ENCODE assay signal across 28 mouse cellular contexts in the genomic region with DNA sequence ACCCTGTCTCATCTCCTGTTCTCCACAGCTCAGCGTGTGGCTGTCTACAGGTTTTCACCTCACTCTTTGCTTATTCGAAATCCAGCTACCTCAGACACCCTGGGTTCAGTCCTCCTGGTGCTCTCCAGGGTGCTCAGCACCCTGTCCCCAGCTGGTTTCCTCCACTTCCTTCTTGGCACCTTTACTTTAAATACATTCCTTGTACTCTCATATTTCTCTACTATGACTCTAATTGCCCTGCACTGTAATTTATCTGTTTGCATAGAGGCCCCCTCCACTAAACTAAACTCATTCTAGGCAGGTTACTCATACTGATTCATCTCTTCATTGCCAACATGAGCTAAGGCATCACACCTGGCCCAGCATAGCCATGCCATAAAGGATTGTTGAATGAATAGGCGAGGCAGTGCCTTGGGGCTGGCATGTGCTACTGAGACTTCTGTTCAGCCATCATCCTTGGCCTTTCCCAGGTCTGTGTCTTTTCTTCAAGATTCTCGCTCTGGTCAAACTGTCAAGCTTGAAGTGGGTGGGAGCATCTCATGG. TPM values are rescaled to one million over a fixed set of nuclear protein-coding genes. Genes with fewer than 3 reads are reported as not detected.
DNase-seq lines count a peak whose midpoint lies in the region; ATAC-seq and TF ChIP-seq lines count a peak whose summit lies in the region.
"Had no signal": no experiment of that assay in that cellular context is flagged by ENCODE, and none has a peak within 500 bp of the region (broad histone marks: within the 10 kb centered on the region; RNA-seq: fewer than 3 reads in every experiment).

No protein-coding gene starts in this region.

- no peak for TF ChIP-seq RAD21 in MEL (IDR thresholded peaks at IDR 0.05; ENCODE audit: low read depth, low read length)

- no peaks in the 10 kb centered on the region for H3K9me3 ChIP-seq in MEL (replicated peaks; ENCODE audit: insufficient read depth, low read length)
- no peaks in the 10 kb centered on the region for H3K9me3 ChIP-seq in intestine, embryonic 15.5 days
- H3K9me3 ChIP-seq in intestine, postnatal 0 days (ENCODE audit: control insufficient read depth) = no peaks in the 10 kb centered on the region
- H3K9me3 ChIP-seq in embryonic facial prominence, embryonic 10.5 days = 0 out of 2 replicates have a peak, but pooled peaks cover 5% of the 10 kb centered on the region
- H3K9me3 ChIP-seq: embryonic facial prominence, embryonic 13.5 days; embryonic facial prominence, embryonic 15.5 days; forebrain, embryonic 10.5 days; forebrain, embryonic 12.5 days had no signal

- TF ChIP-seq CTCF in C2C12 (IDR thresholded peaks at IDR 0.05; ENCODE audit: control insufficient read depth, insufficient read depth, insufficient read length) (no peak), MEL (IDR thresholded peaks at IDR 0.05 in 2 of 3, conservative IDR thresholded peaks at IDR 0.05 in 1 of 3; ENCODE audit: control insufficient read depth in 1 of 3, insufficient read depth in 1 of 3, low read depth in 2 of 3, low read length in 3 of 3, poor library complexity in 1 of 3, severe bottlenecking in 1 of 3) (no peak)
- no peak for TF ChIP-seq CTCF in intestine, postnatal 0 days (IDR thresholded peaks at IDR 0.05; ENCODE audit: low read depth)

- no peaks in the 10 kb centered on the region for H3K79me2 ChIP-seq in C2C12 (ENCODE audit: control insufficient read depth, insufficient read depth)
- H3K79me2 ChIP-seq in MEL (ENCODE audit: control insufficient read depth, insufficient read depth, low read length, poor library complexity) = no peaks in the 10 kb centered on the region

- DNase-seq in MEL (ENCODE audit: low read depth, low spot score) = no peak
- no peak for DNase-seq in cerebellum, postnatal 4 days (ENCODE audit: low spot score in 2 of 2)
- DNase-seq in embryonic facial prominence, embryonic 10.5 days (ENCODE audit: low spot score) = no peak
- DNase-seq in lung, postnatal 25 days (ENCODE audit: low spot score) = no peak
- no peak for DNase-seq in right cerebral cortex, postnatal 14 days
- DNase-seq: adrenal gland, adult 2 months; adrenal gland, postnatal 10 days; adrenal gland, postnatal 25 days; cerebellum, adult 11 months; cerebellum, adult 18-20 months; cerebellum, adult 8-10 months; cerebellum, adult 9-11 months; cerebellum, postnatal 14 days; cerebellum, postnatal 36 days had no signal

- H3K4me3 ChIP-seq in C2C12 (ENCODE audit: insufficient read depth, poor library complexity, severe bottlenecking) (no peak overlapping the region), MEL (ENCODE audit: control insufficient read depth in 1 of 2, insufficient read depth in 1 of 2, low read depth in 2 of 2, low read length in 2 of 2) (no peak overlapping the region)
- no peak overlapping the region for H3K4me3 ChIP-seq in intestine, embryonic 15.5 days (replicated peaks)
- H3K4me3 ChIP-seq in intestine, postnatal 0 days (ENCODE audit: low read depth, low read length) = no peak overlapping the region
- no peak overlapping the region for H3K4me3 ChIP-seq in embryonic facial prominence, embryonic 10.5 days
- H3K4me3 ChIP-seq: embryonic facial prominence, embryonic 13.5 days; embryonic facial prominence, embryonic 15.5 days; erythroblast, embryonic 14.5 days; forebrain, embryonic 10.5 days; forebrain, embryonic 12.5 days had no signal

- H3K27me3 ChIP-seq in C2C12 (ENCODE audit: control insufficient read depth, insufficient read depth, insufficient read length) (no peaks in the 10 kb centered on the region), MEL (ENCODE audit: control insufficient read depth in 1 of 2, insufficient read depth in 2 of 2, low read length in 2 of 2) (no peaks in the 10 kb centered on the region)
- H3K27me3 ChIP-seq in intestine, embryonic 15.5 days (replicated peaks) = no peaks in the 10 kb centered on the region
- peaks cover 10% of the 10 kb centered on the region; the same call in 1 of the 2 replicates for H3K27me3 ChIP-seq in intestine, postnatal 0 days (replicated peaks; ENCODE audit: control insufficient read depth, insufficient read depth, low read length)
- no peaks in the 10 kb centered on the region for H3K27me3 ChIP-seq in embryonic facial prominence, embryonic 10.5 days (replicated peaks; ENCODE audit: low read depth, poor library complexity, severe bottlenecking)
- H3K27me3 ChIP-seq: CH12.LX; embryonic facial prominence, embryonic 13.5 days; embryonic facial prominence, embryonic 15.5 days; forebrain, embryonic 12.5 days had no signal

- H3ac ChIP-seq in C2C12 (ENCODE audit: control insufficient read depth, insufficient read length, low read depth) = no peak overlapping the region

- no peak overlapping the region for H3K4me2 ChIP-seq in intestine, embryonic 15.5 days (replicated peaks)
- H3K4me2 ChIP-seq in intestine, postnatal 0 days (replicated peaks; ENCODE audit: low read depth) = no peak overlapping the region
- H3K4me2 ChIP-seq: embryonic facial prominence, embryonic 13.5 days; embryonic facial prominence, embryonic 15.5 days; forebrain, embryonic 12.5 days had no signal

- peak; percentile 90 for ATAC-seq in intestine, embryonic 15.5 days
- ATAC-seq in intestine, postnatal 0 days = peak; percentile 89
- ATAC-seq: CD4-positive, CD25-positive, alpha-beta regulatory T cell, adult 4 months; forebrain, embryonic 14.5 days; forebrain, embryonic 16.5 days had no signal

- WGBS in intestine, embryonic 15.5 days = 66% methylated on average over 4 of the region's 4 CpGs
- 37% methylated on average over 4 of the region's 4 CpGs for WGBS in intestine, postnatal 0 days
- 72% methylated on average over 4 of the region's 4 CpGs for WGBS in embryonic facial prominence, embryonic 10.5 days

- no peak overlapping the region for H3K27ac ChIP-seq in MEL (ENCODE audit: control insufficient read depth, low read depth, low read length)
- H3K27ac ChIP-seq in intestine, embryonic 15.5 days = no peak overlapping the region
- H3K27ac ChIP-seq in intestine, postnatal 0 days (ENCODE audit: low read depth, low read length) = no peak overlapping the region
- H3K27ac ChIP-seq in embryonic facial prominence, embryonic 10.5 days (replicated peaks) = no peak overlapping the region
- H3K27ac ChIP-seq: embryonic facial prominence, embryonic 13.5 days; embryonic facial prominence, embryonic 15.5 days; forebrain, embryonic 10.5 days; forebrain, embryonic 12.5 days had no signal

- H3K9ac ChIP-seq in MEL (ENCODE audit: control insufficient read depth, low read depth, low read length, poor library complexity, severe bottlenecking) = no peak overlapping the region
- H3K9ac ChIP-seq in intestine, embryonic 15.5 days = no peak overlapping the region
- no peak overlapping the region for H3K9ac ChIP-seq in intestine, postnatal 0 days (ENCODE audit: low read depth, low read length)
- H3K9ac ChIP-seq: embryonic facial prominence, embryonic 13.5 days; embryonic facial prominence, embryonic 15.5 days; forebrain, embryonic 12.5 days had no signal

- no peak for TF ChIP-seq POLR2A in MEL (IDR thresholded peaks at IDR 0.05; ENCODE audit: control insufficient read depth in 1 of 2, insufficient read depth in 1 of 2, low read depth in 1 of 2, low read length in 2 of 2, poor library complexity in 1 of 2)

- no peak for TF ChIP-seq EP300 in MEL (IDR thresholded peaks at IDR 0.05; ENCODE audit: low read depth in 1 of 2, low read length in 2 of 2)

- H3K4me1 ChIP-seq in MEL (ENCODE audit: control insufficient read depth in 1 of 2, insufficient read depth in 2 of 2, low read length in 2 of 2) = no peaks in the 10 kb centered on the region
- H3K4me1 ChIP-seq in intestine, embryonic 15.5 days (replicated peaks) = 0 out of 2 replicates have a peak, but pooled peaks cover 4% of the 10 kb centered on the region
- H3K4me1 ChIP-seq in intestine, postnatal 0 days (replicated peaks; ENCODE audit: control insufficient read depth, insufficient read depth, low read length) = no peaks in the 10 kb centered on the region
- 0 out of 2 replicates have a peak, but pooled peaks cover 3% of the 10 kb centered on the region for H3K4me1 ChIP-seq in embryonic facial prominence, embryonic 10.5 days
- H3K4me1 ChIP-seq: embryonic facial prominence, embryonic 13.5 days; embryonic facial prominence, embryonic 15.5 days; forebrain, embryonic 12.5 days had no signal

- H3K36me3 ChIP-seq in C2C12 (ENCODE audit: control insufficient read depth, insufficient read depth) (no peaks in the 10 kb centered on the region), MEL (ENCODE audit: control insufficient read depth in 1 of 2, insufficient read depth in 2 of 2, low read length in 2 of 2) (peaks cover 0 to 4% of the 10 kb centered on the region in 2 experiments; a peak in 2 of 4 replicates)
- H3K36me3 ChIP-seq in intestine, embryonic 15.5 days = no peaks in the 10 kb centered on the region
- no peaks in the 10 kb centered on the region for H3K36me3 ChIP-seq in intestine, postnatal 0 days (ENCODE audit: control insufficient read depth, insufficient read depth)
- no peaks in the 10 kb centered on the region for H3K36me3 ChIP-seq in embryonic facial prominence, embryonic 10.5 days (replicated peaks)
- H3K36me3 ChIP-seq: embryonic facial prominence, embryonic 13.5 days; embryonic facial prominence, embryonic 15.5 days; forebrain, embryonic 10.5 days; forebrain, embryonic 12.5 days; G1E had no signal

- no peaks in the 10 kb centered on the region for H3K79me3 ChIP-seq in C2C12 (ENCODE audit: low read depth)

RNA-seq across cellular contexts. Expression of a gene that starts 16.2 kb away (rescaled TPM):
- polyA plus RNA-seq in C2C12 (2012; fragmentation: generic; extraction: Trizol) = not detected
- total RNA-seq in MEL (2012; rRNA removed) = 57.1 and 89.3 TPM in 2 replicates
- polyA plus RNA-seq in MEL (2012; ENCODE audit: insufficient read depth in 1 of 2, insufficient read length in 2 of 2, low read depth in 1 of 2, low replicate concordance in 2 of 2, missing spikeins in 1 of 2) = 10 to 100 TPM in 1 of 2 experiments, not detected in 1; 50.4 TPM
- 7.6 and 28.5 TPM in 2 replicates for polyA plus RNA-seq in intestine, embryonic 15.5 days (2015; fragmentation: Nextera tagmentation; extraction: Ambion mirVana)
- 175 and 225 TPM in 2 replicates for polyA plus RNA-seq in intestine, postnatal 0 days (2015; fragmentation: Nextera tagmentation; extraction: Ambion mirVana)
- not detected in 2 replicates for polyA plus RNA-seq in embryonic facial prominence, embryonic 10.5 days (2016; fragmentation: Nextera tagmentation; extraction: Ambion mirVana)
- total RNA-seq: adrenal gland, adult 2 months; adrenal gland, postnatal 25 days; CH12.LX had no signal
- polyA plus RNA-seq: embryonic facial prominence, embryonic 11.5 days; embryonic facial prominence, embryonic 13.5 days; embryonic facial prominence, embryonic 15.5 days; erythroblast, embryonic 14.5 days; forebrain, embryonic 10.5 days; forebrain, embryonic 12.5 days; forebrain, embryonic 14.5 days; forebrain, embryonic 16.5 days; G1E had no signal

RNA-seq across cellular contexts. Expression of a gene that starts 20.2 kb away (rescaled TPM):
- polyA plus RNA-seq in C2C12 (2012; fragmentation: generic; extraction: Trizol) (34.0 TPM), MEL (2012; ENCODE audit: insufficient read depth in 1 of 2, insufficient read length in 2 of 2, low read depth in 1 of 2, low replicate concordance in 2 of 2, missing spikeins in 1 of 2) (100 to 1,000 TPM in 1 of 2 experiments, 10 to 100 TPM in 1; 79.4 to 101 TPM)
- total RNA-seq in MEL (2012; rRNA removed) = 51.1 and 54.9 TPM in 2 replicates
- 4.4 TPM in 2 replicates for polyA plus RNA-seq in intestine, embryonic 15.5 days (2015; fragmentation: Nextera tagmentation; extraction: Ambion mirVana)
- polyA plus RNA-seq in intestine, postnatal 0 days (2015; fragmentation: Nextera tagmentation; extraction: Ambion mirVana) = 5.2 and 5.8 TPM in 2 replicates
- 0.54 and 1.4 TPM in 2 replicates for polyA plus RNA-seq in embryonic facial prominence, embryonic 10.5 days (2016; fragmentation: Nextera tagmentation; extraction: Ambion mirVana)

RNA-seq across cellular contexts. Expression of a gene that starts 28.7 kb away (rescaled TPM):
- 75.4 TPM for polyA plus RNA-seq in C2C12 (2012; fragmentation: generic; extraction: Trizol)
- 57.7 and 75.7 TPM in 2 replicates for total RNA-seq in MEL (2012; rRNA removed)
- polyA plus RNA-seq in MEL (2012; ENCODE audit: insufficient read depth in 1 of 2, insufficient read length in 2 of 2, low read depth in 1 of 2, low replicate concordance in 2 of 2, missing spikeins in 1 of 2) = 100 to 1,000 TPM; 119 to 298 TPM
- 101 and 107 TPM in 2 replicates for polyA plus RNA-seq in intestine, embryonic 15.5 days (2015; fragmentation: Nextera tagmentation; extraction: Ambion mirVana)
- 24.0 and 24.2 TPM in 2 replicates for polyA plus RNA-seq in intestine, postnatal 0 days (2015; fragmentation: Nextera tagmentation; extraction: Ambion mirVana)
- polyA plus RNA-seq in embryonic facial prominence, embryonic 10.5 days (2016; fragmentation: Nextera tagmentation; extraction: Ambion mirVana) = 200 and 207 TPM in 2 replicates

RNA-seq across cellular contexts. Expression of a gene that starts 44.1 kb away (rescaled TPM):
- 141 TPM for polyA plus RNA-seq in C2C12 (2012; fragmentation: generic; extraction: Trizol)
- 231 and 234 TPM in 2 replicates for total RNA-seq in MEL (2012; rRNA removed)
- polyA plus RNA-seq in MEL (2012; ENCODE audit: insufficient read depth in 1 of 2, insufficient read length in 2 of 2, low read depth in 1 of 2, low replicate concordance in 2 of 2, missing spikeins in 1 of 2) = 100 to 1,000 TPM in 1 of 2 experiments, not detected in 1; 540 TPM
- polyA plus RNA-seq in intestine, embryonic 15.5 days (2015; fragmentation: Nextera tagmentation; extraction: Ambion mirVana) = 66.6 and 68.8 TPM in 2 replicates
- 32.6 and 33.9 TPM in 2 replicates for polyA plus RNA-seq in intestine, postnatal 0 days (2015; fragmentation: Nextera tagmentation; extraction: Ambion mirVana)
- 63.6 and 68.8 TPM in 2 replicates for polyA plus RNA-seq in embryonic facial prominence, embryonic 10.5 days (2016; fragmentation: Nextera tagmentation; extraction: Ambion mirVana)

RNA-seq across cellular contexts. Expression of a gene that starts 49.9 kb away (rescaled TPM):
- 0.02 TPM for polyA plus RNA-seq in C2C12 (2012; fragmentation: generic; extraction: Trizol)
- total RNA-seq in MEL (2012; rRNA removed) = 0.12 and 0.13 TPM in 2 replicates
- 1 to 10 TPM in 1 of 2 experiments, not detected in 1; 1.4 TPM for polyA plus RNA-seq in MEL (2012; ENCODE audit: insufficient read depth in 1 of 2, insufficient read length in 2 of 2, low read depth in 1 of 2, low replicate concordance in 2 of 2, missing spikeins in 1 of 2)
- polyA plus RNA-seq in intestine, embryonic 15.5 days (2015; fragmentation: Nextera tagmentation; extraction: Ambion mirVana) = 4.3 and 5.0 TPM in 2 replicates
- 2.5 and 2.7 TPM in 2 replicates for polyA plus RNA-seq in intestine, postnatal 0 days (2015; fragmentation: Nextera tagmentation; extraction: Ambion mirVana)
- 2.7 and 3.4 TPM in 2 replicates for polyA plus RNA-seq in embryonic facial prominence, embryonic 10.5 days (2016; fragmentation: Nextera tagmentation; extraction: Ambion mirVana)
- total RNA-seq: CH12.LX had no signal
